ENCODE assay signal across 16 mouse cellular contexts in the genomic region with DNA sequence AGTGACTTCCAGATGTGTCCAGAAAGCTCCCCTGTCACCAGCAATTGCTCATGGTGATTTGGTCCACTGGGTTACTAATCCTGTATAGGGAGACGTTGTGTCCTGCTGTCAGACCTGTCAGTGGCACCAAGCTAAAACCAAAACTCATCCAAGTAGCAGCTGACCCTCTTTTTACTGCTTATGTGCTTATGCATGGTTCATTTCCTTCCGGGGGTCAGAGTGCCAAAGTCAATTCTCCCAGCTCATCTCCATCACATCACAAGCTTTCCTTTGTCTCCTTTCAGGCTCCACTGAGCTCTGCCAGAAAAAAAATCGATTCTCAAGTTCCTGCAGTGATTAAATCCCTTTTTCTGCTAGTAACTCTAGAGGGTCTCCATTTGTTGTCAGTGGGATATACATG.
DNase-seq lines count a peak whose midpoint lies in the region; ATAC-seq lines count a peak whose summit lies in the region.
"Had no signal": no experiment of that assay in that cellular context is flagged by ENCODE, and none has a peak within 500 bp of the region (broad histone marks: within the 10 kb centered on the region; RNA-seq: fewer than 3 reads in every experiment).

No protein-coding gene starts in this region.

- WGBS in hindbrain, embryonic 11.5 days, result 5% methylated on average over 3 of the region's 3 CpGs
- 5% methylated on average over 3 of the region's 3 CpGs for WGBS in hindbrain, embryonic 13.5 days
- WGBS in midbrain, embryonic 10.5 days, result 9% methylated on average over 3 of the region's 3 CpGs
- 5% methylated on average over 3 of the region's 3 CpGs for WGBS in midbrain, embryonic 15.5 days
- WGBS in hindbrain, embryonic 16.5 days, result 5% methylated on average over 3 of the region's 3 CpGs
- 34% methylated on average over 3 of the region's 3 CpGs for WGBS in heart, embryonic 12.5 days

- ATAC-seq in hindbrain, embryonic 11.5 days (ENCODE audit: low FRiP score), result peak; percentile 87
- no peak for ATAC-seq in hindbrain, embryonic 13.5 days (ENCODE audit: low FRiP score)
- no peak; the same call in 1 of the 2 replicates for ATAC-seq in midbrain, embryonic 15.5 days (replicated peaks)
- ATAC-seq in hindbrain, embryonic 16.5 days, result peak; percentile 79
- no peak for ATAC-seq in heart, embryonic 12.5 days (ENCODE audit: insufficient number of reproducible peaks, low FRiP score)
- ATAC-seq: Patski had no signal

- DNase-seq in hindbrain, embryonic 11.5 days (ENCODE audit: low spot score), result peak; percentile 49
- DNase-seq in midbrain, embryonic 10.5 days (ENCODE audit: low spot score), result peak; percentile 66
- peak; percentile 39 for DNase-seq in retina, postnatal 1 day
- DNase-seq in urinary bladder, adult 2 months (ENCODE audit: low spot score), result no peak
- DNase-seq: cerebellum, adult 2 months; lung, postnatal 4 days; thymus, postnatal 14 days had no signal

- no peaks in the 10 kb centered on the region for H3K27me3 ChIP-seq in hindbrain, embryonic 11.5 days (ENCODE audit: control insufficient read depth, insufficient read depth, low read length)
- no peaks in the 10 kb centered on the region for H3K27me3 ChIP-seq in hindbrain, embryonic 13.5 days
- H3K27me3 ChIP-seq in midbrain, embryonic 10.5 days (ENCODE audit: low read depth, poor library complexity, severe bottlenecking), result peaks cover 55% of the 10 kb centered on the region
- no peaks in the 10 kb centered on the region for H3K27me3 ChIP-seq in midbrain, embryonic 15.5 days (replicated peaks)
- H3K27me3 ChIP-seq in hindbrain, embryonic 16.5 days (replicated peaks; ENCODE audit: control insufficient read depth, insufficient read depth, low read length), result no peaks in the 10 kb centered on the region
- H3K27me3 ChIP-seq in heart, embryonic 12.5 days (replicated peaks), result no peaks in the 10 kb centered on the region
- H3K27me3 ChIP-seq: liver, embryonic 15.5 days; Patski; stomach, embryonic 15.5 days had no signal

- no peaks in the 10 kb centered on the region for H3K9me3 ChIP-seq in hindbrain, embryonic 11.5 days (ENCODE audit: control insufficient read depth, low read length)
- H3K9me3 ChIP-seq in hindbrain, embryonic 13.5 days, result no peaks in the 10 kb centered on the region
- peaks cover 4% of the 10 kb centered on the region for H3K9me3 ChIP-seq in midbrain, embryonic 10.5 days (replicated peaks)
- no peaks in the 10 kb centered on the region for H3K9me3 ChIP-seq in midbrain, embryonic 15.5 days
- no peaks in the 10 kb centered on the region for H3K9me3 ChIP-seq in hindbrain, embryonic 16.5 days (ENCODE audit: control insufficient read depth, low read length)
- 0 out of 2 replicates have a peak, but pooled peaks cover 3% of the 10 kb centered on the region for H3K9me3 ChIP-seq in heart, embryonic 12.5 days (replicated peaks)
- H3K9me3 ChIP-seq: liver, embryonic 15.5 days; stomach, embryonic 15.5 days had no signal

- no peaks in the 10 kb centered on the region for H3K36me3 ChIP-seq in hindbrain, embryonic 11.5 days (ENCODE audit: control insufficient read depth, insufficient read depth, low read length)
- H3K36me3 ChIP-seq in hindbrain, embryonic 13.5 days, result no peaks in the 10 kb centered on the region
- no peaks in the 10 kb centered on the region for H3K36me3 ChIP-seq in midbrain, embryonic 10.5 days
- no peaks in the 10 kb centered on the region for H3K36me3 ChIP-seq in midbrain, embryonic 15.5 days (replicated peaks)
- peaks cover 2% of the 10 kb centered on the region; the same call in 1 of the 2 replicates for H3K36me3 ChIP-seq in hindbrain, embryonic 16.5 days (ENCODE audit: control insufficient read depth, insufficient read depth, low read length)
- H3K36me3 ChIP-seq in heart, embryonic 12.5 days, result no peaks in the 10 kb centered on the region
- H3K36me3 ChIP-seq: forebrain, embryonic 10.5 days; liver, embryonic 15.5 days; stomach, embryonic 15.5 days had no signal

- H3K27ac ChIP-seq in hindbrain, embryonic 11.5 days (ENCODE audit: low read depth, low read length), result no peak overlapping the region
- H3K27ac ChIP-seq in hindbrain, embryonic 13.5 days, result no peak overlapping the region
- no peak overlapping the region for H3K27ac ChIP-seq in midbrain, embryonic 10.5 days (replicated peaks)
- no peak overlapping the region for H3K27ac ChIP-seq in midbrain, embryonic 15.5 days
- no peak overlapping the region for H3K27ac ChIP-seq in hindbrain, embryonic 16.5 days (ENCODE audit: low read depth, low read length)
- no peak overlapping the region for H3K27ac ChIP-seq in heart, embryonic 12.5 days (ENCODE audit: poor library complexity, severe bottlenecking)
- H3K27ac ChIP-seq: forebrain, embryonic 10.5 days; liver, embryonic 15.5 days; stomach, embryonic 15.5 days had no signal

- no peak overlapping the region for H3K4me2 ChIP-seq in hindbrain, embryonic 11.5 days (replicated peaks; ENCODE audit: low read depth, low read length)
- H3K4me2 ChIP-seq in hindbrain, embryonic 13.5 days, result no peak overlapping the region
- H3K4me2 ChIP-seq in midbrain, embryonic 15.5 days, result no peak overlapping the region
- no peak overlapping the region for H3K4me2 ChIP-seq in hindbrain, embryonic 16.5 days (ENCODE audit: low read length)
- no peak overlapping the region for H3K4me2 ChIP-seq in heart, embryonic 12.5 days
- H3K4me2 ChIP-seq: liver, embryonic 15.5 days; stomach, embryonic 15.5 days had no signal

- H3K9ac ChIP-seq in hindbrain, embryonic 11.5 days (ENCODE audit: low read depth, low read length), result no peak overlapping the region
- H3K9ac ChIP-seq in hindbrain, embryonic 13.5 days, result no peak overlapping the region
- no peak overlapping the region for H3K9ac ChIP-seq in midbrain, embryonic 15.5 days
- H3K9ac ChIP-seq in hindbrain, embryonic 16.5 days (ENCODE audit: low read depth, low read length), result no peak overlapping the region
- H3K9ac ChIP-seq in heart, embryonic 12.5 days, result no peak overlapping the region
- H3K9ac ChIP-seq: liver, embryonic 15.5 days; stomach, embryonic 15.5 days had no signal

- H3K4me1 ChIP-seq in hindbrain, embryonic 11.5 days (replicated peaks; ENCODE audit: control insufficient read depth, insufficient read depth, low read length), result no peaks in the 10 kb centered on the region
- H3K4me1 ChIP-seq in hindbrain, embryonic 13.5 days (replicated peaks), result peaks cover 4% of the 10 kb centered on the region
- H3K4me1 ChIP-seq in midbrain, embryonic 10.5 days, result peaks cover 27% of the 10 kb centered on the region
- no peaks in the 10 kb centered on the region for H3K4me1 ChIP-seq in midbrain, embryonic 15.5 days
- no peaks in the 10 kb centered on the region; the same call in 1 of the 2 replicates for H3K4me1 ChIP-seq in hindbrain, embryonic 16.5 days (ENCODE audit: control insufficient read depth, insufficient read depth, low read depth, low read length)
- H3K4me1 ChIP-seq in heart, embryonic 12.5 days (replicated peaks), result no peaks in the 10 kb centered on the region
- H3K4me1 ChIP-seq: liver, embryonic 15.5 days; stomach, embryonic 15.5 days had no signal

- no peak overlapping the region for H3K4me3 ChIP-seq in hindbrain, embryonic 11.5 days (ENCODE audit: low read depth, low read length)
- no peak overlapping the region for H3K4me3 ChIP-seq in hindbrain, embryonic 13.5 days
- H3K4me3 ChIP-seq in midbrain, embryonic 10.5 days, result no peak overlapping the region
- H3K4me3 ChIP-seq in midbrain, embryonic 15.5 days, result no peak overlapping the region
- no peak overlapping the region for H3K4me3 ChIP-seq in hindbrain, embryonic 16.5 days (ENCODE audit: low read length)
- no peak overlapping the region for H3K4me3 ChIP-seq in heart, embryonic 12.5 days
- H3K4me3 ChIP-seq: forebrain, embryonic 10.5 days; liver, embryonic 15.5 days; myocyte; stomach, embryonic 15.5 days had no signal

Comparison
In these comparisons a context has a peak if more than half of its experiments do, and no peak if none do; other contexts are left out.
1. ATAC-seq: peak in hindbrain, embryonic 11.5 days (single experiment) and hindbrain, embryonic 16.5 days (single experiment); none in hindbrain, embryonic 13.5 days (single experiment), midbrain, embryonic 15.5 days (single experiment) and heart, embryonic 12.5 days (single experiment).